Mouse (Mus musculus) lung, postnatal 25 days (tissue): ENCODE data around the gene Srrm3.

Source experiments
- DNase-seq: peaks from one replicate; pipeline ENCODE4 v3.0.0; 2022; ENCODE audit warnings: low spot score

Srrm3 gene

DNA sequence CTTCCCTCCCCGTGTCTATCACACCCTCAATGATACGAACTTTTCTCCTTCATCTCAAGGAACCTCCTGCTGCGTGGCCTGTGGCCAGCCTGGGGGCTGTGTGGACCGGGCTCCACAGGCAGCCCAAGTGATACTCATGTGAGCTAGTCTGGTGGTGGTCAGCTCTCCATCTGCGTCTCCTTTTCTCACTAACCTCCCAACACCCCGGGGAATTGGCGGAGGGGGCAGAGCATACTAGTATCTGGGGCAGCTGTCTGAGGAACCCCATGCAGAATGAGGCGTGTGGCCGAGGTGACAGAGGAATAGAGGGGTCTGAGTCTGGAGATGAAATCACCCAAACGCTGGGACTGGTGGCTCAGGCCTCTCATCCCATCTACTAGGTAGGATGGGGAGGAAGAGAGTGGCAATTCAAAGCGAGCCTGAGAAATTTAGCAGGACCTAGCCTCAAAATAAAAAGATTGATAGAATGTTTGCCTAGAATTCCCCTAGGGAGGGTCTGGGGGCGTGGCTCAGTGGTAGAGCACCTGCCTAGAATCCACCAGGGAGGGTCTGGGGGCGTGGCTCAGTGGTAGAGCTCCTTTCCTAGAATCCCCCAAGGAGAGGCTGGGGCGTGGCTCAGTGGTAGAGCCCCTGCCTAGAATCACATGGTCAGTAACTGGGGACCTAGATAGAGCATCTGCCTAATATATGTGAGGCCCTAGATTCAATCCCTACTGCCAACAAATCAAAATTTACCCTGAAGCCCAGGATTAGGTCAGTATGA lies 63.2 kb downstream of the Srrm3 start:
- DNase-seq: no peak

DNA sequence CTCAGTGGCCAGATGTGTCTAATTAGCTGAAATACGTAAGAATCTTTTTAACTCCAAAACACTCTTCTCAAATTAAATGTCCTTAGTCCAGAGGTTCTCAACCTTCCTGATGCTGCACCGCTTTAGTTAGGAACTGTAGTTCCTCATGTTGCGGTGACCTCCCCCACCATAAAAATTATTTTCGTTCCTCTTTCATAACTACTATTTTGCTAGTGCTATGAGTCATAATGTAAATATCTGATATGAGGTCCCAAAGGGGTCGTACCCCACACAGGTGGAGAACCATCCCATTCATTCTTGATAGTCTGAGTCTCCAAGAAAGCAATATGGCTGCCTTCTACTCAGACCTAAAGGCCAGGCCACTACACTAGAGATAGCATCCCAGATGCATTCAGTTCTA lies 63.8 kb downstream of the Srrm3 start:
- DNase-seq: no peak

DNA sequence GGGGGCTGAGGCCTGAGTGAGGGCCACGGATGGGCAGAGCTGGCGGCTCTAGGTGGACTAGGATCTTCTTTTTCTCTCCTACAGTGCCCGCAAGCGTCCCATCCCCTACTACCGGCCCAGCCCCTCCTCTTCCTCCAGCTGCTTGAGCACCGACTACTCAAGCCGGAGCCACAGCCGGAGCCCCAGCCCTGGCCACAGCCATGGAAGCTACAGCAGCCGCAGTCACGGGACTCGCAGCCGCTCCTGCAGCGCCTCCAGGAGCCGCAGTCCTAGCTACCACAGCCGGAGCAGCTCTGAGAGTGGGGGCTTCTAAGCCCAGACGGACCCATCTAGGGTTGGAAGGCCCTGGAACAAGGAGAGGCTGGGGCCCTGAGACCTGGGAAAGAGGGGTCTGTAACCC lies 66.3 kb downstream of the Srrm3 start:
- no peak for DNase-seq

DNA sequence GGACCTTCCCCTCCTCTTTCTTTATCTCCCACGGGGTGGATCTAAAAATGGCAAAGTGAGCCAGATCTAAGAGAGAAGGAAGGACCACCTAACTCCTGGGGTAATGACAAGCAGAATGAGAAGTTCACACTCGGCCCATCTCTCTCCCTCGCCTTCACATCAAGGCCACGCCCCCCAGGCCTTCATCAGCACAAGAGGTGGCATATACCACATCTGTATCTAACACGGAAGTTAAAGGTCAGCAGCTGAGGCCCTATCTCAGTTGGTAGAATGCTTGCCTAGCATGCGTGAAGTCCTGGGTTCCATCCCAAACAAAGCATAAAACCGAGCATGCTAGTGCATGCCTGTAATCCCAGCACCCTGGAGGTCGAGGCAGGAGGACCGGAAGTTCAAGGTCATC lies 67.1 kb downstream of the Srrm3 start:
- DNase-seq: no peak

DNA sequence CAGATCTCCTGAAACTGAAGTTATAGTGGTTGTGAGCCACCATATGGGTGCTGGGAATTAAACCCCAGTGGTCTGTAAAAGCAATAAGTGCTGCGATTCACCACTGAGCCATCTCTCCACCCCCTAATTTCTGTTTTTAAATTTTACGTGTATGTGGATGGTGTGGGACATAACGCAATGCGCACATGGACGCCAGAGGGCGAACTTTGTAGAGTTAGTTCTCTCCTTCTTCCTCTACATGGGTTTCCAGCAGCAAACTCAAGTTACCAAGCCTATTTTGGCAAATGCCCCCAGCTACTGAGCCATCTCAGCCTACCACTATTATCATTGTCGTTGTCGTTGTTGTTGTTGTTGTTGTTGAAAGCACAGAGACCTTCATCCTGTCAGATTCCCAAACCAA lies 70.5 kb downstream of the Srrm3 start:
- DNase-seq: peak; percentile 70

DNA sequence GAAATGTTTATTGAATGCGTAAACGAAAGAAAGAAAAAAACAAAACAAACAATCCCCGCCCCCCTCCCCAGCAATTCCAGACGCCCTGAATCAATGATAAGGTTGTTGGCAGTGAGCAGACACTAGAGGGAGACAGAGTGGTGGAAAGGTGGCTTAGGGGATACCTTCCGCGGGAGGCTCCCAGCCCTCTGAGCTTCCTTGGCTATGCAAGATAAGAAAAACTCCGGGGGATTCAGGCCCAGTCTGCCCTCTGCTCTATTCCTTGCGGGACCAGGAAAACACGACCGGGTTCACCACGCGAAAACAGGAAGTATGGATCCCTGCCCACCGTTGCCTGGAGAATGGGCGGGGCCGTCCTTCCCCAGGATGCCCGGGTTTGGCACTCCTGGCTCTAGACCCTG lies 71.1 kb downstream of the Srrm3 start:
- DNase-seq: peak; percentile 76

DNA sequence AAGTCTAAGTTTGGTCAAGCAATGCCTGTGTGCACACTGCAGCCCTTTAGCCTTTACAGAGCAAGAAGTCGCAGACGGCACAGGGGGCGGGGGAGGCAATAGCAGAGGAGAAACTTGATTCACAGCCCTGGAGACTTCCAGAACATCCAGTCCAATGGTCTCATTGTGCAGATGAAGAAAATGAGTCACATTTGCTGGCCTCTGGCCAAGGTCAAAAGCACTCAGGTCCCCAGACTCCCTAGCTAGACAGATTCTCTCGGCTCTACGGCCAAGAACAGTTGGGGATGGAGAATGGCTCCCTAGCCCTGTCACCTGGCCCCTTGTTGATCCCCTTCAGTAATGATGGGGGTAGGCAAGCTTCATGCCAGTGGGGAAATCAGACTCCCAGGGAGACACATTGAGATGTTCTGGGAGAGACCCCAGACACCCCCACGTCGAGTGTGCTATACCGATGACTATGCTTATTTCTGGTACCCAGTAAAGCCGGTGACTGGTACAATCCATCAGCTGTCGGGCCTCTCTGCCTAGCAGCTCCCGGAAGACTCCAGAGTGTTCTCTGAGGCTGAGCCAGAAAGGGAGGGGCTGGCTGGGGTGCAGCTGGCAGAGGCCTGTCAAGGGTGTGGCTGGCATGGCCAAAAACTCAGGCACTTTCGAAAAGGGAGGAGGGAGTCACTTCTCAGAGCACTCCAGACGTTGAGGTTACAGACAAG lies 72.9 kb downstream of the Srrm3 start:
- peak; percentile 96 for DNase-seq

DNA sequence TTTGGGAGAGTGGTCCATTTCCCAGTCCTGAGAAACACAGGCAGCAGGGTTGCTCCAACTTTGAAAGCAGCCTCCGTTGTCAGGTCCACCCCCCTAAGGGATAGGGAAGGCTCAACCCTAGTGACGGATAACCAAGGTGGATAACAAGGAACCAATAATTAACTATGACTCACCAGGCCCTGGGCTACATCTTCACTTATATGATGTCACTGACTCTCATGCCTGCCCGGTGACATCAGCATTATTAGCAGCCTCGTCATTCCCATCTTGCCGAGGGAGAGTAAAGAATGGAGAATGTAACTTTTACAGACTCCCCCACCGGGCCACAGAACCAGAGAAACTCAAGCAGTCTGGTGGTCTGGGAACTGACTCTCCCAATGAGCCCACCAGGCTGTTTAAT lies 78.0 kb downstream of the Srrm3 start:
- DNase-seq: no peak

DNA sequence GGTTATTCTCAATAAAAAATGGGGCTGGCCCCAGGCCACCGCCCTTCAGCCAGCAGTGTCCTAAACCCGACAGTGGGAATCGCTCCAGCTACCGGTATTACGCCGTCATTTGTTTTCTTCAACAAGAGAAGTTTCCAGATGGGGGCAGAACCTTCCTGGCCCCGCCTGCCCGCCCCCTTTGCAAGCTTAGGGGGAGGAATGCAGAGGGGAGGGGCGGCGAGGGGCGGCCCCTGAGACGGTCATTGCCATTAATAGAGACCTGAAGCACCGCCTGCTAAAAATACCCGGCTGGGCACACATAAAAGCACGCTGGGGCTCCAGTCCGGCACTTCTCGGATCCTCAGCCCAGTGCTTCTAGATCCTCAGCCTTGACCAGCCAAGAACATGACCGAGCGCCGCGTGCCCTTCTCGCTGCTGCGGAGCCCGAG lies 81.0 kb downstream of the Srrm3 start, which contains the start of gene Hspb1:
TSS of gene Hspb1 (plus strand) at position 245 of the 428 bp plus-strand sequence.
- DNase-seq: peak; percentile 94

DNA sequence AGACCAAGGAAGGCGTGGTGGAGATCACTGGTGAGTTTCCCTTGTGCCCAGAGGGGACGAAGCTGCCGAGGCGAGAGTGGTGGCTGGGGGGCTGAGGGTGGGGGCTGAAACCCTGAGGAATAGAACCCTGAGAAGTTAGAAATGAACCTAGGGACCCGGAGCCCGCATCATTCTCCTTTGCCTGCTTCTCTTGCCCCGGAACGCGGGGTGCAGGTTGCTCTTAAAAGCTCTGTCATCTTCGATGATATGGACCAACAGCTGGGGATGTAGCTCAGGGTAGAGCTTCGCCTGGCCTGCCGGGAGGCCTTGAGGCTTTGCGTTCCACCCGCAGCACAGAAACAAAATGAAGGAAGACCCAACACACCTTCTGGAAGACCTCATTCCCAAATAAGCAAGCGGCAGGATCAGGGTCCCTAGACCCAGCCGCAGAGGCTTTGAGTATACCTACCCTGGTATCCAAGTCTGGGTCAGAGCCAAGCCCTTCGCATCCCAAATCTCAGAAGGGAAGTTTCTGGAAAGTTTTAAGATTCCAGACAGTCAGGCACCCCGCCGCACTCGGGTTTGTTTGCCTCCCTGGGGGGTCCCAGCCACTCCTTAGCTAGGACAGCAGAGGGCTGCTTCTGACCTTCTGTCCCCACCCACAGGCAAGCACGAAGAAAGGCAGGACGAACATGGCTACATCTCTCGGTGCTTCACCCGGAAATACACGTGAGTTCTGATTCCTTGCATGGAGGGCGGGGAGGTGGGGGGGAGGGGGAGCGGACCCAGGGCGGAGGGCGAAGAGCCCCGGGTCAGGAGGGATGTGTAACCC lies 81.9 kb downstream of the Srrm3 start:
- no peak for DNase-seq

DNA sequence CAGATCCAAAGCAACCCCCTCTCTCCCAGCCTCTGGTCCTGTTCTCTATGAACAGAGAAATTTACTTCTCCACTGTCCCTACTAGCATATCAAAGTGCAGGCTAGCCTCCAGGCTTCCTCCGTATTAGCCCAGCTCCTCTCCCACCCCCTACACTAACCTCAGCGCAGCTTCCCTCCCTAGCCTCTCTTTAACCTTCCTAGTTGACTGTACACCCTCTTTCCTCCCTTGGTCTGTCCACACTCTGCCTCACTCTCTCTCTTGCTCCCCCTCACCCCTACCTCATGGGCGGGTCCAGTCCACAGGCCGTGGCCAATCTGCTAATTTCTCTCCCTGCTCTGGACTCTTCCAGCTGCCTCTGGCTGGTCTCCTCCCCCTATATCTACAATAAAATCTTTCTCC lies 83.6 kb downstream of the Srrm3 start:
- no peak for DNase-seq

DNA sequence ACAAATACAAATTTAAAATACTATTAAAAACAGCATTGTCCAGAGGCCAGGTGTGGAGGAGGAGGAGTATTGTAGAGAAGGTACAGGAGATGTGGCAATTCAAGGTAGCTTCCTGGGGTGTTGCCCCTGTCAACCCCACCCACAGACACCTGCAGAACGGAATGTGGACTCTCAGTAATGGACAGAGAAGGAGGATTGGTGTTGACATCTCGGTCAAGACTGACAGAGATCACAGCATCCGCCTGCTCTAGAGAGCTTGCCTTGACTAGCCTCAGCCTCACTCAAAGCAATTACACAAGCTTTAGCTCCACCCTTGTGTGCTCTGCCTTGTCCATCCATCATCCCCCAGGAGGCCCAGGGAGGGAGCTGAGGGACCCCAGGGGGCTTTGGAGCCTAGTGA lies 84.2 kb downstream of the Srrm3 start:
- no peak for DNase-seq

DNA sequence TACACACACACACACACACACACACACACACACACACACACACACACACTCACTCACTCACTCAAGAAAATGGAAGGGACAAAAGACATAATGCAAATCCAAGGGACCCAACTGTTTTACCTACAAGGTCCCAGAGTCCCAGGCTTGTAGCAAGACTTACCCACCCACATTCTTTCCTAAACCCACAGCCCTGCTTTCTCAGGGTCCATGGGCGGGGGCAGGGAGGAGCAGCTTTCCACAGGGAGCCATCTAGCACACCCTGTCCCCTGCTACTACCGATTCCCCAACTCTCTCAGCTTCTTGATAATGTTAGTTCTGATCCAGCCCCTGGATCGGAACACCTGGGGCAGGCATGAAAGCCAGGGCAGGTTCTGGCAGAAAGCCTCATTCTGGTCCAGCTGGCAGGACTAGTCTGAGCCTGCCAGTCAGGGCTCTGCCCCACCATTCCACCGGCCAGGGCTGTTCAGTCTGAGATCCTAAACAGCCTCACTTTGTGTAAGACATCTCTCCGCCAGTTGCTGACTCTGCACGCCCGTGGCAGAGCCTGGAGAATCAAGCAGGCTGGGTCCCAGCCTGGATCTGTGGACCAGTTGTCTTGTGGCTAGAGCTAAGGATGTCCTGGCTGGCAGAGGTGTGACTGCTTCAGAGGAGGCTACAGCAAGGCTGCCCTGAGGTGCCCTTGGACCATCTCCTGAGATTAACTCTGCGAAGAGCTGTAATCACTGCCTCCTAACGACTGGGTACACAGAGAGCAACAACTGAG lies 86.1 kb downstream of the Srrm3 start:
- no peak for DNase-seq

DNA sequence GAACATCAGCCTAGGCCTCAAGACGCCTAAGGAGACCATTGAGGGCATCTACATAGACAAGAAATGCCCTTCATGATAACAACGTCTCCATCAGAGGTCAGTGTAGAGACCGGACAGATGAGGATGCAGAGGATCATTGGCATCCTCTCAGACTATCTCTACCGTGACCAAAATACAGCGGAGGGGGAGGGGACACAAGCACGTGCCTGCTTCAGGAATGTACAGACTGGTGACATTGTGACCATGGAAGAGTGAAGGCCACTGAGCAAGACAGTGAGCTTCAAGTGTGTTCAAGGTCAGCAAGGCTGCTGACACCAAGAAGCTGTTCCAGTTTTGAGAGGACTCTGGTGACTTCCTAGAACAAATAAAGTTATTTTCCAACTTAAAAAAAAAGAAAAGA lies 88.3 kb downstream of the Srrm3 start:
- DNase-seq: no peak

DNA sequence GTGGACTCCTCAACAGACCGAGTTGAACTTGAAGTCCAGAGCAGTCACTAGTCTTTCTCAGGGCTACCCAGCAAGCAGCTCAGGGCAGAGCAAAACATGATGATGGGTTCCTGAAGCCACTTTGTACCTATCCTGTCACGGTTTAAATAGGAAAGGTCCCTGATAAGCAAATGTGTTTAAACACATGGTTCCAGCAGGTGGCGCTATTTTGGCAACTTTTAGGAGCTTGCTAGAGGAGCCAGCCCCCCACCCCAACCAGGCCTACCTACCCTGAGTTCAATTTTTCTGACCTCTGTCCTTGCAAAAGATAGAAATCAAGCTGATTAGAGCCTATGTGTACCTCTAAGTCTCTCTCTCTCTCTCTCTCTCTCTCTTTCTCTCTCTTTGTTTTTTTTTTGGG lies 91.3 kb downstream of the Srrm3 start:
- DNase-seq: no peak

DNA sequence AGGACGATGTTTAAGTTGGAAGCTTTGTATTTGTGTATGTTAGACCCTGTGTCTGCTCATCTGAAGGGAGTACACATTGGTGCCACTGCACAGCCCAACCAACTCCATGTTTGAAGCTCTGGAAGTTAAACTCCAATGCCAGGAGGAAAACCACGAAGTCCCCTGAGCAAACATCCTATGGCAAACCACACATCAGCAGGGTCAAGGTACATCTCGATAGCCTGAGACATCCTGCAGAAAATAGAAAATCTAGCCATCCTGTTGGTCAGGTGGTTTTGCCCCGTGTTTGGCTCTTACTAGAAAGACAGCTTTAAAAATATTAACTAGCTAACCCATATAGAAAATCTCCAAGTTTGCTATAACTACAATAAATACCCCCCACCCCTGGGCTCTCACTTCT lies 92.3 kb downstream of the Srrm3 start:
- DNase-seq: no peak

DNA sequence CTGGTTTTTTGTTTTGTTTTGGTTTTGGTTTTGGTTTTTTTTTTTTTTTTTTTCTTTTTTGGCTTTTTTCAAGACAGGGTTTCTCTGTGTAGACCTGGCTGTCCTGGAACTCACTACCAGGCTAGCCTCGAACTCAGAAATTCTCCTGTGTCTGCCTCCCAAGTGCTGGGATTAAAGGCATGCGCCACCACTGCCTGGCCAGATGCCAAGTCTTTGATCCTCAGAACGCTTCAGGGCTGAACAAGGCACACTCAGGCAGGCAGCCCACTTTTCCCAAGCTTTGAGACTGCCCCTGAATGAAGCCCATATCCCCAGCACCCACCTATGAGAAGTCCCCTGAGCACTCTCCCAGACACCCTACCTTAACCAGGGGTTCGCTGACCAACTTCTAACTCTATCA lies 93.1 kb downstream of the Srrm3 start:
- DNase-seq: no peak

DNA sequence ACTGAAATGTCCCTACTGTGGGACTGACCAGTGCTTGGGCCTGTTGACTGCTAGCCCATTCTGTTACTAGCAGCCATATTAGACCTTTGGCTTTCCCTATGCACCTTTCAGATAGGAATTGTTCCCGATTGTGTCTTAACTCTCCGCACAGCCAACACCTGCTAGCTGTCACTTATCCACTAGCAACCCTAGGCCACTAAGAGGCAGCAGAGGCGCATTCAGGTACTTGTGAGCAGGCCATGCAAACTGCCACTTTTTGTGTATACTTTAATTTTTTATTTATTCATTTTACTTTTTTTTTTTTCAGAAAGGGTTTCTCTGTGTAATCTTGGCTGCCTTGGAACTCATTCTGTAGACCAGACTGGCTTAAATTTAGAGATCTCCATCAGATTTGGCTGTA lies 94.0 kb downstream of the Srrm3 start:
- no peak for DNase-seq

DNA sequence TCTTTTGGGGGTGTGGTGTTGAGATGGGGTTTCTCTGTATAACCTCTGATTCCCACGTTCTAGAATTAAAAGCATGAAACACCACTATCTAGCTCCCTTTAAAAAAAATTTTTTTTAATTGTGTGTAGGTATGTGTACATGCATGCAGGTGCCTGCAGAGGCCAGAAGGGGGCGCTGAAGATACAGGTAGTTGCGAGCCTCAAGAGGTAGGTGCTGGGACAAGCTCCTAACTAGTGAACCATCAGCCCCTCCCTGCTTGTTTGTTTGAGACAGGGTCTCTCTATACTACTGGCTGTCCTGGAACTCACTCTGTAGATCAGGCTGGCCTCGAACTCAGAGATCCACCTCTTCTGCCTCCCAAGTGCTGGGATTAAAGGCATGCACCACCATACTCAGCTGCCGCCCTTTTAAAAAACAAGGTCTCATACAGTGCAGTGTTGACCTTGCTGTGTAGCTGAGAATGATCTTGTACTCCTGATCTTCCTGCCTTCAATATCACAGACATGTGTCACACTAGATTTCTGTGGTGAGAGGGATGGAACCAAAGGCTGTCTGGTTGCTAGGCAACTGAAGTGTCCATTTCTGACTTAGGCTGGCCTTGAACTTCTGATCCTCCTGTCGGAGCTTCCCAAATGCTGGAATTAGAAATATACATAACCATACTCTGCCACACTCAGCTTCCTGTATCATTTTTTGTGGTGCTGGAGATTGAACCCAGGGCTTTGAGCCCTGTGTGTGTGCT lies 94.8 kb downstream of the Srrm3 start:
- no peak for DNase-seq

DNA sequence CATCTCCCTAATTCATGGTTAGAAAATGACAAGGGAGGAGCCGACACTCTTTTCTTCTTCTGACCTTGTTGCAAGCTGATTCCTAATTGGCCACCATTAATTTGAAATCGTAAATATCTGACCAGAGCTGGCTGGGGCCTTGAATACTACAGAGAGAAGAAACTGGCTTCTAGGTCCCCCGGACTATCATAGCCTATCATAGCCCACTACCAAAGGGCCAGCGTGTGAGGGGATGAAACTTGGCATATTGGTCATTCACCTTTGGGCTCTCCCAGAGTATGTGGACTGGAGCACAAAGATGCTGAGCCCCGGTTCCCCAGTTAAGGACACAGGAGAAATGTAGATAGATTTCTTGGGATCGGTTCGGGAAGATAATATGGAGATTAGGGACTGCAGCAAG lies 96.4 kb downstream of the Srrm3 start:
- DNase-seq: no peak

DNA sequence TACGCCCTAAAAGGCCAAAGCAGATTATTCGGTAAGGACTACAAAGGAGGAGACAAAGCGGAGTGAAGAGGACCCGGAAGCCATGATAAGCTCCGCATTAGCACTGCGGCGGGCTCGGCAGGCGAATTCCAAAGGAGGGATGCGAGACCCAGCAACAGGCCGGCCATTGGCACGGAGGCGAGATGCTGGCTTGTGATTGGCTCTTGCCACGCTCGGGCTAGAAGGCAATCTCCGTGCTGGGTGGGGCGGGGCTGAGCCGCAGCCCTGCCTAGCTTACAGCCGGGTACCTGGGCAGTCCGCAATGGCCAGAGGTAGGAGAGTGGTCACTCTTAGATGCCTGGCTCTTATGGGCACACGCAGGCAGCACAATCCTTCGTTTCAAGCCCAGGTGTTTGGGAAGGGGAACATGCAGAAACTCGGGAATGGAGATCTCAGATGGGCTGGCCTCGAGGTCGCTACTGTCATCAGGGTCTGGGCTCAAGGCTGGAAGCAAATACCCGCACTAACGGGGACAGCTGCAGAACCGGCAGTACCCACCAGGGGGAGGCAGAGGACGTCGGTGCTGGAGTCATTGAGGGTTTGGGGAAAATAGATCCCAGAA lies 97.0 kb downstream of the Srrm3 start:
- peak; percentile 91 for DNase-seq
